Mouse (Mus musculus): ENCODE data around the gene A930018P22Rik.

DNA sequence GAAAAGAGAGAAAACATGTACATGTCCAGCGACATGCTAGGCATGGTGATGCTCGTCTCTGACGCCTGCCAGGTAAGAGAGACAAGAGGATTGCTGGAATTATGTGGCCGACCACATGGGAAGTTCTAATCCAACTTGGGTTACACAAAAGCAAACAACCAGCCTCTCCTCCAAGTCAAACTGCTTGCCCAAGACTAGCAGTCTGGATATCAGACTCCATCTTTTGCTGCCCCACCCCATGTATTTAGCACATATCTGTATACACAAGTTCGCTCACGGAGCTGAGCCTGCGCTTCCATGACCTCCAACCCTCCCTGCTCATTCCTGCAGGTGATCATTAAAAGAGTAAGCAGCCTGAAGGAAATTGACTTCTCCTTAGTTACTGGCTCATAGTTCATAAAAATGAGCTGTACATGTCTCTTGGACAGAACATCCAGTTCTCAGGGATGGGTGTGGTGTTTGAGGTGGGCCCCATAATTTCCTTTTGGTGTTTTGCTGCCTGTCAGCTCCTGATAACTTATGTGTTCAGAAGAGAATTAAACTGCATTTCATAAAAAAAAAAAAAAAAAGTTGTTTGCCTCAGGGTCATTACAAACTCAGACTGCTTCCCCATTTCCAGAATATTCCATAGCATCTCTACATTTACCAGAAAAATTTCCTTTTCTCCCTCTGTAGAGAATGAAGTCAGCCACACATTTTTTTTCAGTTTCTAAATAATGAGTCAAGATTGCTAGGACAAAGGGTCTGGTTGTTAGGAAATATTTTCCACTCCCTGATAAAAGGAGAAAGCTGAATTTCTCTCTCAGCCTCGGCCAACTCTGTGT, 676 bp upstream of the A930018P22Rik start:
- TF ChIP-seq CTCF (IDR thresholded peaks at IDR 0.05; ENCODE audit: low read depth): no peak
- TF ChIP-seq EP300 (IDR thresholded peaks at IDR 0.05; ENCODE audit: low read depth): peak; percentile 76

Measured in heart, postnatal 0 days (tissue).